Mouse (Mus musculus) spleen, adult 2 months (tissue): Measurements from ENCODE around the gene Psmc3.

Source experiments
- CTCF ChIP-seq: fragments of 200-500 bp; IDR thresholded peaks from 2 replicates; pipeline ENCODE4 v1.5.1; 2011; ENCODE audit warnings: mild to moderate bottlenecking, inconsistent platforms; ENCODE audit not compliant: insufficient read depth, insufficient read length, insufficient replicate concordance; ENCODE audit errors: extremely low read depth
- POLR2A ChIP-seq: fragments of 200-500 bp; IDR thresholded peaks from 2 replicates; pipeline ENCODE4 v1.6.1; 2011; ENCODE audit warnings: low read depth, low read length, inconsistent platforms

DNA sequence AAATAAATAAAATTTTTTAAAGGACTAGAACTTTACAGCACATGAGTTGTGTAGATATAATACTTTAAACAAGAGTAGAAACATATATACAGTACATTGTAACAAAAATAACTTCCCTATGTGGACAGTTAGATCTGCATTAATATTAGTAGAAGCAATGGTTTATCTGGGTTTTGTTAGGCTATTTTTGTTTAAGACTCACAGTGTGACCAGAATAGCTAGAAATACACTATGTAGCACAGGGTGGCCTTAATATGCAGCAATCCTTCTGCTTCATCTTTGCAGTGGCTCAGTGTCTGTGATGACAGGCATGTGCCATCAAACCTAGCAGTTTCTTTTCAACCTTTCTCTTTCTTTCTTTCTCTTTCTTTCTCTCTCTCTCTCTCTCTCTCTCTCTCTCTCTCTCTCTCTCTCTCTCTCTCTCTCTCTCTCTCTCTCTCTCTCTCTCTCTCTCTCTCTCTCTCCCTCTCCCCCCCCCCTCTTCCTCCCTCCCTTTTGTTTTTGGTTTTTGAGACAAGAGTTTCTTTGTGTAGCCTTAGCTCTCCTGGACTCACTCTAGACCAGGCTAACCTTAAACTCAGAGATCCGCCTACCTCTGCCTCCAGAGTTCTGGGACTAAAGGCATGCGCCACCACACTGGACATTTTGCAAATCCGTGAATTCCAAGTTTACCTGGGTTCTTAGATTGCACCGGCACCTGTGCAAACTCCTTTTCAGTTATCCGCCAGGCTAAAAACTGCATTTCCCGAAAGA, 452 bp upstream of the Psmc3 start:
- no peak for TF ChIP-seq CTCF
- TF ChIP-seq POLR2A, result no peak
